Mouse (Mus musculus) kidney, postnatal 4 days (tissue): ENCODE measurements around the gene Ctsz.

Source experiments
- DNase-seq, 2 experiments: peaks; one replicate each; pipeline ENCODE4 v3.0.0; 2021; ENCODE audit warnings: mixed read lengths in 2 of 2

Gene Ctsz

DNA sequence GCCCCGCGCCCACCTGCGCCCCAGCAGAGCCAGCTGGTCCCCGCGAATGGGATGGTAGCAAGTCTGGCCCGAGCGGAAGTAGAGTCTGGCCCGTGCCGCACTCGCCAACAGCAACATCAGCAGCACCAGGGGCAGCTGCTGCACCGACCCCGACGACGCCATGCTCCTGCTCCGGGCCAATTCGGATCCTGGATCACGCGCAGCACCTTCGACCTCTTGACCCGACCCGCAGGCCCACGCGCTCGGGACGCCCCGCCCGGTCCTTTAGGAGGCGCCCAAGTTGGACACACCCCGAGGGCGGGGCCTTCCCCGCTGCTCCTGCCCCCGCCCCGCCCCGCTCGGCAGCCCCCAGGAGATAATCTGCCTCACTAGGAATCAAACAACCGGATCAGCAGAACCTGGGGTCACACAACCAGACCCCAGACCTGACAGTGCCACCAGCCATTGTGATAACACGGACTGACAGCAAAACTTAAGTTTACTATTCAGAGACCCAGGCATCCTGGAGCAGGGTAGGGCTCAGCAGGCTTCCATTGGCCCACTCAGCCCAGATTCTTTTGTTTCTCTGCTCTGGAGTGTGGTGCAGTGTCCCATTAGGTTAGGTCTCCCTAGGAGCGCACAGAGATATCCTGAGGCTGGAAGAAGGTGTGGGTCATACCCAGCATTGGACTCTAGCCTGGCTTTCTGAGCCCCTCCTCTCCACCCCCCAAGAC, at the start of gene Ctsz:
TSS of gene Ctsz (minus strand) at position 303 of the 713 bp plus-strand sequence.
- peak; percentile 80 to 85 for DNase-seq

DNA sequence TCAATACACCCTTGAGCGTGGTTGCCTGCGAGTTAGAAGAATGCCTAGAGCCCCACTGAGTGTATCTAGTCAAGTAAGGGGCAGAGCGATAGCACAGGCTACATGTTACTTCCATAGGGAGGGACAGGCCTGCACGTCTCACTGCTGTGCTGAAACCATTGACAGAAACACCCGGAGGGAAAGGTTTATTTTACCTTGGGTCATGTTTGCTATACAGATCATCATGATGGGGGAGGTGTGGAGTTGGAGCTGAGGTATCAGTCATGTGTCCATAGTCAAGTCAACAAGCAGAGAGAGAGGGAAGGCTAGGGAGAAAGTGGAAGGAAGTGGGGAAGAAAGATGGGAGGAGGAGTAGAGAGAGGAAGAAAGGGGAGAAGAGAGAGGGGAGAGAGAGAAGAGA, 48.2 kb upstream of the Ctsz start:
- DNase-seq: no peak

DNA sequence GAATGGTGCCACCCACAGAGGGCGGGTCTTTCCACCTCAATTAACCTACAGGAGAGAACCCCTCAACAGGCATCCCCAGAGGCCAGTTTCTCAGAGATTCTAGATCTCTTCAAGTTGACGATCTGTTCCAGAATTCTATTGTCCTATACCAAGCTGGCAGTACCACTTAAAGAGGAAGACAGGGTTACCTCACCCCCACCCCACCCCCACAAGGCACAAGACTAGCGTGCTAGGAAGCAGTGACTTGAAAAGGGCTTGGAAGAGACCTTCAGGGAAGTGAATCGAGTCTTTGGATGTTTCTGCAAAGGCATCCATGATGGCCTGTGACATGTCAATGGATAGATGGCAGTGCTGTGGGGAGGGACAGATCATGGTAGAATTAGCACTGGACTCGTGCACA, 39.9 kb upstream of the Ctsz start:
- DNase-seq: no peak

DNA sequence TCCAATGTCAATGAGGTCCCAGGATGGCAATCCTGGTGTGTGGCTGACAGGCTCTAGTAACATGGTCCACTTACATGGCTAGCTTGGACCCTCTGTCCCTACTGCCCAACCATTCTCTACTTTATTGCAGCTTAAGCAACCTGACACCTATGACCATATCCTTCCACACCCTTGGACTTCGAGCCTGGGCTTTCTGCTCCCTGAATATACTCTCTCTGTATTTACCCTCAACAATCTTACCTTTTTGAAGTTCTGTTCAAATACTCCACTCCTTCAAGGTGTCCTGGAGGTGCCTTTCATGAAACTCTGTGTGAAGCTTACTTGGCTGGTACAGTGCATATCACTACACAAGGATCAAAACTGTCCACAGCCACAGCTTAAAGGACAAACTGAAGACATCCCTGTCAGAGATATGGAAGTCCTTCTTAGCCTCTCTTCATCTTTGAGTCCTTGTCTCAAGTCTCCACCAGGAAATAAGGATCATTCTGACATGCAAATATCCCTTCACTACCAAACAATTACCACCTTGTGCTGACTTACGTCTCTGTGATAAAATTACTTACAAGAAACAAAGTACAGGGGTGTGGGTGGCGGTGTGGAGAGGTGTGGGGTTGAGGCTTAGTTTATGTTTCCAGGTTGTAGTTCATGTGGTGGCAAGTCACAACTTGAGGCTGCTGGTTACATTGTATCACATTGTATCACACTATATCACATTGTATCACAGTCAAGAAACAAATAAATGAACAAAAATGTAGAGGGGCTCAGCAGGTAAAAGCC, 38.9 kb upstream of the Ctsz start:
- DNase-seq: no peak

DNA sequence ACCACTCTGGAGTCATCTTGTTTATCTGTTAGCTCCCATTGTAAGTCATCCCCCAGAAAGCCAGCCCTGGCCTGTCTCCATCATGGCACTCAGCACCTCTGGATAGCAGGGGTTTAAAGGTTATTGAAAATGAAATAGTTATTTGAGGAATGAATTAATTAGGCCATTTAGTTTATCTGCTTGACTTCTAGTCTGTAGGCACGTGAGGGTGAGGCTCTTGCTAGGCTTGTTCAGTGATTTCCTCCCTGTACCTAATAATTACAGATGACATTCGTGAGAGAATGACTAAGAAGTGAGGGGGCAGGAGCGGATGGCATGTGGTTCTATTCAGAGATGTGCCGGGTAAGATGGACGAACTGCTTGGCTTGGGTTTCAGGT, 34.7 kb upstream of the Ctsz start:
- DNase-seq: no peak

DNA sequence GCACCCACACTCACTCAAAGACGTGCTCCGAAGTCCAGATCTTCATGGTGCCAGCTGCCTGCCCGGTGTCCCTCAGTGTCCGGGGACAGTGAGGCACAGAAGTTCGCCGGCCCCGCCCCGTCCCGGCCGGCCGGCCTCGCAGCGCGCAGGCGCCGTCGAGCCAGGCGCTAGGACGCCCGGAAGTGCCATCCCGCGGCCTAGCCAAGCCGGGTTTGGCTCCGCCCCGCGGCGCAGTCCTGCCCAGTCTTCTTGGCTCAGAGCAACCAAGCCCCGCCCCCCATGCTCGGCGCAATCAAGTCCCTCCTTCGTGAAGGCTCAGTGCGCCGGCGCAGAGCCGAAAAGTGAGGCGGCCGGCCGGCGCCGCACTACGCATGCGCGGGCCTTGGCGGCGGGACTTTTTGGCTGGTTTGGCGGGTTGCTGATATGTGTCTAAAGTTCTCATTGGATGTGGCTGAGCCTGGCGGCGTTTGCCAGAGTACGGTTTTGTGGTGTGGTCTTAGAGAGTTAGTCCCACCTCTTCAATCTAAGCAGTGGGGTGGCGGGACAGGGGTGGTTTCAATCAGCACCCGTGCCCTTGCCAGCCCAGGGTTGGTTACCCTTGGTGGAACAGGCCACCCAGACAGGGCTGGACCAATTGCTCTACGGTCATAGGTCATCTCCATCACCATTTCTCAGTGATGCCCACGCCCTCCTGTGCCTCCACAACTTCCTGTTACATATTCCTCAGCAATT, 34.1 kb upstream of the Ctsz start, which contains the start of gene Prelid3b:
TSS of gene Prelid3b (minus strand) at position 264 of the 732 bp plus-strand sequence.
- peak; percentile 100 for DNase-seq

DNA sequence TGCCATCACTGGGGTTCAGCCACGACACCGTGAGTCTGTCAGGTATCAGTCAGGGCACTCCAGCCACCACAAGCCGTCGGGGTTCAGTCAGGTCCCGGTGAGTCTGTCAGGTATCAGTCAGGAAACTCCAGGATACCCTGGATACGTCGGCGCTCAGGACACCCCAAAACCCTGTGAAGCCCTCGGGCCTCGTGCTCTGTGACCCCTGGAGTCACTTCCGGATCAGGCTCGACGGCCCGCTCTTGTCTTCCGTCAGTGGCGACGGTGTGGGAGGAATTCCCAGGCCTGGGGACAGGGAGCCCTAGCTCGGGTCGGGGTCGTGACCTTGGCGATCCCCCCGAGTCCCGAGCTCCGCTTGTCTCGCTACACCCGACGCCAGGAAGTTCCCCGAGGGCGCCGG, 33.6 kb upstream of the Ctsz start:
- DNase-seq: no peak

DNA sequence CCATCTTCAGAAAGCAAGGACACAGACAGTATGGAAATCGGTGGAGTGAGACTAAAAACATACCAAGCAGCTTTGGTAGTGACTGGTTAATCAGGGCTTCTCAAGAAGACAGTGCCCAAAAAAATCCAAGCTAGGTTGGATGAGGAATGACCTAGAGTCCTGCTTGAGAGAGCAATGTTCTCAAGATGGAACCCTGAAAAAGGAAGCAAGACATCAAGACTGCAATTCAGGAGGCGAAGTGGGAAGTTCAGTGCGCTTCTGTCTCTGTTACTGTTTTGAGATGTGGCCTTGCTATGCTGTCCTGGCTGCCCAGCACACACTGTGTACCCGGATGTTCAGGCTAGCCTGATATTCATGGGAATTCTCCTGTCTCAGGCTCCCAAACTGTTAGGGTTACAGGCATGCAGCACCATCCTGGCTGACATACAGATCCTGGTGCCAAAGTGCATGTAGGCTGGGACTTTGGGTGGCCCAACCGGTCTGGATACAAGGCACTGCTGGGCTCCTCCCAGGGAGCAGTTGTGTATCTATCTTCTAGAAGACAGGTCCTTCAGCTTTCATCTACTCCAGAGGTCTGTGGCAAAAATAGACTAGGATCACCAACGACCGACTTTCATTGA, 32.1 kb upstream of the Ctsz start:
- DNase-seq: no peak

DNA sequence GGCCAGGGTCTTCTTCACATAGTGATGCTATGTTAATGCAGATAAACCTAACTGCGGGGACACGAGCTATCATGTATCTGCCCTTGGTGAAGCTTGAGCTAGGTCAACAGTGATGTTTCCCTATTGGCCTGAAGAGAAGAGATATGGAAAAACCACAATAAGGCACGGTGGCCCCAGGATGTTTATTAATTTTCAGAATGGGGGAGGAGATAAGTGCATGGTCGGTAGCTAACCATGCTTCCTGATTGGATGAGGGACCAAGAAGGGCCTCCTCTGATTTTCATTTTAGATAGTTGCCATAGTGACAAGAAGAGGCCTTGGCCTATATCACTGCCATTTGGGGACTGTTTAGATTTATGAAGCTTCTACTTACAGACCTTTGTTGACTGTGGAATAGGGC, 31.5 kb upstream of the Ctsz start:
- no peak for DNase-seq

DNA sequence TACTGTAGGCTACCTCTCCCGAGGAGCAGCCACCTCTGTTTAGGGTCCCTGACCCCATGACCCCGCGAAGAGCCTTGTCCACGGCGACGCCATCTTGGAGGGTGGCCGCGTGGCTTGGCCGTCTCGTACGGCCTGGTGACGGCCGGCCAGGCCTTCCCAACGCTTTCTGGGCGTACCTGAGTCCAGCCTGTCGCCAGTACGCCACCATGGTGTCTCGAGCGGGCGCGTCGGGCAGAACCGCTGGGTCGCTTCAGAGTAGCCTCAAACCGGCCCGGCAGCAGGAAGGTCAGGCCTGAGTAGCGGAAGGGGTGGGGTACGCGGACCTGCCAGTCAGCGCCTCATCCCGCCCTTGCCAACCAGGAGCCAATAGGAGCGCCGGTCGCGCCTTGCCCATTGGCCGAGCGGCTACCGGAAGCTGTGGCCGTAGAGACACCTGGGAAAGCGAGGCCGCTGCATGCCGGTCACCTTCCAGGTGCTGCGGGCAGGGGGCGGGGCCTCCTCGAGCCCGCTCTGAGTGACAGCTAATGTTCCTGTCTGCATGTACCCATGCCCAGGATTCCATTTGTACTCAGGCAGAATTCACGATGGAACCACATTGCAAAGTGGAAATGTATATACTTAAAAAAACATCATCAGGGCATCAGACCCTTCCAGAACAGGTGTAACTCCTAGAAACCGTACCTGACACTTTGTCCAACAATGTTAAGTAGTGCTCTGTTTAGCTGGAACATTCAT, 25.1 kb upstream of the Ctsz start, which contains the start of gene Atp5e:
TSS of gene Atp5e (minus strand) at position 317 of the 735 bp plus-strand sequence.
- DNase-seq: peak; percentile 96 to 98

DNA sequence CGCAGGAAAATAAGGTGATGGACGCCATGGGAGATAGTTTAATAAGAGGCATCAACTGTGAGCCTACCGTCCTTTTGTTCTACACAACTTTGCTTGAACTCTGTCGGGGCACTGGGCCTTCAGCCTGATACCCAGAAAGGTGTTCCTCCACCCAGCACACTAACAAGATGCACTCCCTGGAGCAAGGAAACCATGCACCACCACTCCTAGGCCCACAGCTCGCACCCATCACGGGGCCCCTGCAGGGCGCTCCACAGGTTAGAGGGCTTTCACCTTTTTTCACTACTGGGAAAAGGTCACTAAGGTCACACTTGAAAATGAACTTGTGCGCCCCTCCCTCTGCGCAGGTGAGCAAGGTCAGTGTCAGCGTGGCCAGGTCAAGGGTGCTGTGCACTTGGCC, 24.5 kb upstream of the Ctsz start:
- peak in 1 of 2 experiments; percentile 51 for DNase-seq

DNA sequence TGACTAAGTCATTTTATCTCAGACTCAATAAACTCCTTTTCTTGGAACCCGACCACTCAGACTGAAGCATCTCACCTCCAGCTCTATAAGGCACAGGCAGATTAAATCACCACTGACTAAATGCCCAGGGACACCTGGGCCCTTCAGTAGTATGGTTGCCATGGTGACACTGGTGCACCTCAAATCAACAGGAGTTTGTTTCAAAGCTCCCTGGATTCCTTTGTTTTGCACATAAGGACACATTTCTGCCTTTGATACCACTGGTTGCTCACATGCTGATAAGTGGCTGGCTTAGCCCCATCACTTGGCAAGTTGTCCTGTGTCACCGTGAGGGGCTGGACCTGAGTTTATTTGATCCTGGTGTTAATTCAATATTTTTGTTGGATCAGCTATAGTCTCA, 20.5 kb upstream of the Ctsz start:
- DNase-seq: no peak

DNA sequence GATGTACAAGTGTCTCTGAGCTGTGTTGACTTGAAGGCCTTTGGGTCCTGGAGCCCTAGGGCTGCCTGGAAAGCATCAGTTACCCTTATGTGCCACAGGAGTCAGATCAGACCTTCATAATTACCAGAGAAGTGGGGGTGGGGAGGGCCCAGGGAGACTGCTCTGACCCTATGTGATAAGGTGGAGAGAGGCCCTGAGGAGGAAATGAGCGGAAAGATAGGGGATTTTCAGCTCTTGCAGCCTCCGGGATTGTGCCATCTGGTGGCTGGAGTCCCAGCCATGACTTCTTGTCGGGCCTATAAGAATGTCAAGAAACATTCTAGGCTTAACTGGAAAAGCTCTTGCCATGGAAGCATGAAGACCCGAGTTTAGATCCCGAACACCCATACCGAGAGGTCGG, 14.8 kb upstream of the Ctsz start:
- peak; percentile 29 to 43 for DNase-seq

DNA sequence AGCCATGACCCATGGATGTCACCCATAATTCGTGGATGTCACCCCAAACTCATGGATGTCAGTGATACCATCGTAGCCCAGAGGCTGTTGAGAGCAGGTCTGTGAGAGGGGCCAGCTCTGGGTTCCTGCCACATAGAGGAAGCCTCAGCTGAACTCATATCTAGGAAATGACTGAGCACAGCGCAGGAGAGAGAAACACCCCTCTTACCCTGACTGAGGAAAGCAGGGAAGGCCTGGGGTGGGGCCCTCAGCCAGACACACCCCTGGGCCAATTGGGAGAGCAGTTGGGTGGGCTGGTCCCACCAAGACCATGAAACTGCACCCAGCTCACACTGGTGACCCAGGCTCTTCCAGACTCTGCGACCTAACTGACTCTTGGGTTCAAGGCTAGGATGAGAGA, 11.5 kb upstream of the Ctsz start, which contains the start of gene Tubb1:
TSS of gene Tubb1 (plus strand) at position 343 of the 400 bp plus-strand sequence.
- DNase-seq: no peak

DNA sequence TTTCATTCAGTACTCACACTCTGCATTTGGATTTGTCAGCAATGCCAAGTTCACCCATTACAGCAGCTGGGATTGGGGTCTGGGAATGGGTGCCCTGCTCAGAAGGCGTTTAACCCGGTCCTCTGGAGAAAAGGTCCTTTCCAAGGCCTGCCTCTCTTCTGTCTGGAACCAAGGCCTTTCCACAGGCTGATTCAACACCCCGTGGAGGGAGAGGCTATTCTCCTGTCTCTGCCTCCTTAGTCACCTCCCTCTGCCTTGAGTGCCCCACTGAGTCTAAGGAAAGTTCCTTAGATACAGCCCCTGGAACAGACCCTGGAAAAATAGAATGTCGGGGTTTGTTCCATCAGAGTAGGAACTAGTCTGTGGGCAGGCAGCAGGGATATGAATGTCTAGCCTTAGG, 9.6 kb upstream of the Ctsz start:
- no peak for DNase-seq

DNA sequence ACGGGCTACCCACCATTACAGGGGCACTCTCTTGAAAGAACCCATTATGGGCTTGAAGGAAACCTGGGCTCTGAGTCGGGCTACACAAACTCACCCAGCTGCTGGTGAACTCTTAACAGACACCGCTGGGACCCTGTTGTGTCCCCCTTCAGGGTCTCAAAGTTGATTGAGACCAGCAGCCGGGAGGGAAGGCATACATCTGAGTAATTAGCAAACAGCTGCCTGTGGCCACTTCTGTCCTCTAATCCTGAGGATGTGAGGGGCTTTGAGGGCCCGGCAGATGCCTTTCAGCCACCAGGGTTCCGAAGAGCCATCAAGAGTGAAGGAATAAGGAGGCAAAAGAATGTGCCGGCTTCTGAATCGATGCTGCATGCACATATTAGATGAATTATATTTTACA, 8.1 kb upstream of the Ctsz start:
- DNase-seq: no peak

DNA sequence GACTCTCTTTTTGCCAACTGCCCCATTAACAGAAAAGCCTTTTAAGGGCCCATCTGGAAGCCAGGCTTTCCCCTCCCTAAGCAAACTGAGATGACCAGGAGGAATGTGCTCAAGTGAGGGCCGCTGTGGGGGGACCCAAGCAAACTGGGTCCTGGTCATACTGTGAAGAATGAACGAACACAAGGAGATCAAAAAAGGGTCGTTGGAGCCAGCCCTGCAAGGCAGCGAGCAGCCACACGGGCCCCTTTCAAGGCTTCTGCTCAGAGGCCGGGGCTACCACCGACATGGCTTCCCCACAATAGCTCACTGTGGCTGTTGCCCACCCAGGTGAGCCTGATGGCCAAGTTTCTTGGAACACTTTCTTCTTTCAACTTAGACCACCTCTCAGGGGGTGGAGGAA, 7.7 kb upstream of the Ctsz start:
- no peak for DNase-seq

DNA sequence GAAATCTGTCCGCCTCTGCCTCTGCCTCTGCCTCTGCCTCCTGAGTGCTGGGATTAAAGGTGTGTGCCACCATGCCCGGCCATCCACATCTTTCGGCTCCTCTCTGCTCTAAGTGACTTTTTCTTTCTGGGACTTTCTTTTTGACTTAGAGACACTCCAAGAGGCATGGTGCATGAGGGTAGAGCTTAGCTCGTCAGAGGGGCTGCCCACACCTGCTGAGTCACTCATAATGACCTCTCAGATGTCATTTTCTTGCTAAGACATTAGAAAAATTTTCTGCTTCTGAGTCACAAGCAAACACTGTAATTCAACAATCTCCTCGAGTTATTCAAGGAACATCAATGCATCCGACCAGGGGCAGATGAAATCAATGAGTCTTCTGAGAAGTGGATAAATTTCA, 6.2 kb upstream of the Ctsz start:
- no peak for DNase-seq

DNA sequence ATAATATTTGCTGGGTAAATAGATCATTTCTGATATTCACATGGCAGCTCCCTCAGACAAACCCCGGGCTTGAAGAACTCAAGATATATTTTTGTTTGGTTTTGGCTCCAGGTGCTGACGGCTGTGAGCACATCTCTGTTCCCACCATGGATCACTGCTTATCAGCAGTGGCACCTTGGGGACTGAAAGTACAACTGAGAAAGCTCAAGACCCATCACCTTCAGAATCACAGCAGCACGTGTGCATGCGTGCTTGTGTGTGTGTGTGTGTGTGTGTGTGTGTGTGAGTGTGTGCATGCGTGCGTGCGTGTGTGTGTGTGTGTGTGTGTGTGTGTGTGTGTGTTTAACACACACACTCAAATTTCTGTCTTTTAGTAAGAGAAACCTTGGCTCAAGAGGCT, 5.5 kb upstream of the Ctsz start:
- no peak for DNase-seq

DNA sequence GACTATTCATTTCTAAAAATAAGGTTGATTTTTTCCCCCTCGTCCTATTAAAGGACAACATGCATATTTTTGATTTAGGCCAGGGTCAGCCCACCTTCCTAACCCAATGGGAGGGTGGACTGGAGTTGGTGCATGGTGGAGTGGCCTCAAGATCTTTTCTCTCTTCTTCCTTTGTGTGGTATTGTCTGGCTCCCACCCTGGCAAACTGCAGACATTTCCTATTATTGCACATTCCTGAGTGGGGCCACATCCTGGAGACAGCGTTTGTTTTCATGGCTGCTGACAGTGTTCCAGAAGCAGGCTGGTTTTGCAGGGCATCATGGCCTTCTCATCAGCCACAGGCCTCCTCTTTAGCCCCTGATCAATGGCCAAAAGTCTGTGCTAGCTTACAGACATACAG, 4.2 kb upstream of the Ctsz start:
- DNase-seq: no peak

DNA sequence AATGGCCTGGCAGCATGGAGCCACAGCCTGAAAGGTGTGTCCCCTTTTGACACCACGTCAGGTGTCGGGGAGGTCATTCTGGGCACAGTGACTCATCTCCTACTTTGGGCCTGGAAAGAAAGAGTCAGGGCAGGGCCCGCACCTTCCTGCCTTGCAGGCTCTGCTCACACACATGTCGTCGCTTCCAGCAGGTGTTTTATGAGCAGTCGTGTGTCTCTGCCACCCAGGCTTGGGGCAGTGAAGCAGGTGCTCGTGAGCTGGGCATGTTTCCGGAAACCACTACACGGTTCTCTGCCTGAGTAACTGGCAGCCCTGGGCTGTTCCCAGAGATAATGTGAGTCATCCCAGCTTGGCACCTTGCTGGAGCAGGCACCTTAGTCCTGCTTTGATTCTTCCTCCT, 3.6 kb upstream of the Ctsz start:
- peak in 1 of 2 experiments; percentile 20 for DNase-seq

DNA sequence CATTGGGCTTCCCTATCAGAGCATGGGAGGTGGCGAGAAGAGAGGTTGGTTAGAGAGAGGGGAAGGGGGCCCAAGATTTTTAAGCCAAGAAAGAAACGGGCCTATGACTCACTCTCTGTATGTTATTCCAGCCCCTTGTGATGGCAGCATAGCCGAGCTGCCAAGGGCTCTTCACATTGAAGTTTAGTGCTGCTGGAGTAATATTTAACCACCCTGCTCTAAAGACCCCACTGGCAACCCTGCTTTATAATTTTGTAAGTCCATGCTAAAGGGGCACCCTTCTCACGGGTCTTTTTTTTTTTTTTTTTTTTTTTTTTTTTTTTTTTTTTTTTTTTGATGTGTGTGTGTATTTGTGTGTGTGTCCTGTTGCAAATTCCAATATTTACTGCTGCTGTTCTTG, 3.1 kb upstream of the Ctsz start:
- DNase-seq: no peak
